Mouse (Mus musculus) midbrain, embryonic 10.5 days (tissue): ENCODE results near the gene 4930583I09Rik. TPM values are rescaled to one million over a fixed set of nuclear protein-coding genes. Genes with fewer than 3 reads are reported as not detected.

ENCODE experiments used
- DNase-seq: peaks from one replicate; pipeline ENCODE4 v3.0.0-alpha.2; 2017; ENCODE audit warnings: low spot score
- H3K27ac ChIP-seq: fragments of 300-500 bp; sonication (generic); replicated peaks from 2 replicates; pipeline ENCODE4 v1.5.1; 2016; ENCODE audit warnings: mild to moderate bottlenecking
- H3K27me3 ChIP-seq: fragments of 300-500 bp; sonication (generic); 2 replicates; pipeline ENCODE4 v1.6.1; 2016; ENCODE audit warnings: low read depth, mild to moderate bottlenecking; ENCODE audit not compliant: poor library complexity, severe bottlenecking
- H3K36me3 ChIP-seq: fragments of 300-500 bp; sonication (generic); 2 replicates; pipeline ENCODE4 v1.6.1; 2016; ENCODE audit warnings: mild to moderate bottlenecking, moderate library complexity
- H3K4me1 ChIP-seq: fragments of 300-500 bp; sonication (generic); 2 replicates; pipeline ENCODE4 v1.6.1; 2016
- H3K4me3 ChIP-seq: fragments of 300-500 bp; sonication (generic); 2 replicates; pipeline ENCODE4 v1.5.1; 2016; ENCODE audit warnings: mild to moderate bottlenecking, moderate library complexity
- H3K9me3 ChIP-seq: fragments of 300-500 bp; sonication (generic); replicated peaks from 2 replicates; pipeline ENCODE4 v1.6.1; 2016; ENCODE audit warnings: mild to moderate bottlenecking
- WGBS: fragments of 180-500 bp; shearing (Covaris S2); methylation state at CpG from one replicate; pipeline ENCODE4 v1.1.7; 2016; 5-methylcytosine and 5-hydroxymethylcytosine counted together
- polyA plus RNA-seq: library from polyadenylated mRNA; unstranded; fragments of >200 nt; fragmentation: Nextera tagmentation; extraction: Ambion mirVana; gene quantifications from 2 replicates; pipeline ENCODE4 v1.2.1, GENCODE M21; 2016

The 4930583I09Rik gene
- polyA plus RNA-seq, 1 experiment from 2014 or later: not detected

DNA sequence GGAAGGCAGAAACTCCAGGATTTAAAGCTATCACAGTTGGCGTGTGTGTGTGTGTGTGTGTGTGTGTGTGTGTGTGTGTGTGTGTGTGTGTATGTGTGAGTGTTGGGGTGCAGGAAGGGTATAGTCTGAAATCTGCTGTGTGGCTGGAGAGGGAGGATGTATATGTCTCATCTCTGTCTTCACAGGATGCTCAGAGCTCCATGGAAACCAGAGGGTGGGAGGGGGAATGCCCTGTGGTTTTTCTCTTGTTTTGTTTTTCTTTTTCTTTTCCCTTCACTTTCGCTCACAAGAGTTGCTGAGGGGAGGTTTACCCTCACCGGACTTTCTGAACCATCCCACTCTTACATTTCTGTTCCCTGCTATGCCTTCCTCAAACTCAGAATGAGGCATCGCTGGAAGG, 9.0 kb downstream of the 4930583I09Rik start:
- DNase-seq: no peak
- Histone ChIP-seq H3K9me3 (no peaks in the 10 kb centered on the region), H3K27me3 (no peaks in the 10 kb centered on the region), H3K4me1 (peaks cover 6% of the 10 kb centered on the region; the same call in 1 of the 2 replicates), H3K36me3 (no peaks in the 10 kb centered on the region), H3K4me3 (no peak overlapping the region), H3K27ac (no peak overlapping the region)
- 66% methylated on average over 4 of the region's 4 CpGs for WGBS

- Histone ChIP-seq H3K9me3 (no peaks in the 10 kb centered on the region), H3K36me3 (no peaks in the 10 kb centered on the region), H3K4me1 (peaks cover 6% of the 10 kb centered on the region; the same call in 1 of the 2 replicates), H3K27ac (no peak overlapping the region), H3K4me3 (no peak overlapping the region), H3K27me3 (no peaks in the 10 kb centered on the region)
- WGBS: 90% methylated on average over 5 of the region's 5 CpGs
- no peak for DNase-seq
Measured at GRCm38 (mm10) chr17:64822561-64822960, 13.3 kb downstream of the 4930583I09Rik start.

DNA sequence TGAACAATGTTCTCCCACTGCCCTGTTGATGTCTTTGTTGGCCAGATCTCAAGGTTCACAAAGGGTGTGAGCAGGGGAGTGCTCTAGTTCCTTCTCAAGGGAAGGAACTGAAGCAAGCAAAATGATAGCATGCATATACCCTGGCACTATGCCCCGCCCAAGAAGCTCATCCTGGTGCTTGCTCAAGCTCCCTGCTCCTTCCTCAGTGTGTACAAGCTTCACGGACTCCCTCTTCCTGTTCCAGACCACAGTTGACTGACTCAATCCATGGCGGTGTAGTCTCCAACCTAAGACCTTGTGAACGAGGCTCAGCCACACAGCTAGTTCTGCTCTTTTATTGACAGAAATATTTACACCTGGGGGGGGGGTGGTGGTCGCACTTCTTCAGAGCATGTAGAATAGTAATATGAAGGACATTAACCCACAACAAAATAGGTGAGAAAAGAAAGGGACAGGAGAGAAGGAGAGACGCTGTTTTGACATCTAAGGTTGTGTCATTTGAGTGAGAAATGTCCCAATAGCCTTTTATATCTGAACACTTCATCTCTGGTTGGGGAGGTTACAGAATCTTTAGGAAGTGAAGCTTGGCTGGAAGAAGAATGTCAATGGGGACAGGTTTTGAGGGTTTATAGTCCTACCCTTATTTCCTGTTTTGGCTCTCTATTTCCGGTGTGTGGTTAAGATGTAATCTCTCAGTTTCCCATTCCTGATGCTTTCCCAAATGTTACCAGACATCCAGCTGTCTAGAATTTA, 14.9 kb downstream of the 4930583I09Rik start:
- DNase-seq: no peak
- Histone ChIP-seq H3K27me3 (no peaks in the 10 kb centered on the region), H3K4me1 (no peaks in the 10 kb centered on the region), H3K9me3 (no peaks in the 10 kb centered on the region), H3K36me3 (no peaks in the 10 kb centered on the region), H3K27ac (no peak overlapping the region), H3K4me3 (no peak overlapping the region)
- WGBS: 88% methylated on average over 7 of the region's 7 CpGs

DNA sequence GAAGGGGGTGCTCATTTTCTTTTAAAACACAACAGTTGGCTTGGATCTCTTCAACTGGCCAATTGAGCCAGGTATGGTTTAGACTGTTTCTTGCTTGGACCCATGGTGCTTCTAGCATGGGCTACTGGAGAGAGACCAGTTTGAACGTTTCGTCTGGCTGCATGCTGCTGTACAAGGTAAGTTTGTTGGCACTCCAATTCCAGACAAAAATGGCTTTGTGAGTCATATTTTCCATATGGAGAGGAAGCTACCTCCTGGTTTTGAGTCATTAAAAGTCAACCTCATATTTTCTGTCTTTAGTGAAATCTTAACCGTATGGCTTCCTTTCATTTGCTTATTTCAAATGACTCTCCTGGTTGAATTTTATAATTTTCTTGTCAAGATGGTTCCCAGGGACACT, 19.6 kb downstream of the 4930583I09Rik start:
- no peaks in the 10 kb centered on the region for H3K36me3 ChIP-seq
- no peak overlapping the region for H3K27ac ChIP-seq
- no peaks in the 10 kb centered on the region for H3K4me1 ChIP-seq
- no peak for DNase-seq
- 97% methylated on average over 3 of the region's 3 CpGs for WGBS
- no peak overlapping the region for H3K4me3 ChIP-seq
- no peaks in the 10 kb centered on the region for H3K27me3 ChIP-seq
- no peaks in the 10 kb centered on the region for H3K9me3 ChIP-seq

DNA sequence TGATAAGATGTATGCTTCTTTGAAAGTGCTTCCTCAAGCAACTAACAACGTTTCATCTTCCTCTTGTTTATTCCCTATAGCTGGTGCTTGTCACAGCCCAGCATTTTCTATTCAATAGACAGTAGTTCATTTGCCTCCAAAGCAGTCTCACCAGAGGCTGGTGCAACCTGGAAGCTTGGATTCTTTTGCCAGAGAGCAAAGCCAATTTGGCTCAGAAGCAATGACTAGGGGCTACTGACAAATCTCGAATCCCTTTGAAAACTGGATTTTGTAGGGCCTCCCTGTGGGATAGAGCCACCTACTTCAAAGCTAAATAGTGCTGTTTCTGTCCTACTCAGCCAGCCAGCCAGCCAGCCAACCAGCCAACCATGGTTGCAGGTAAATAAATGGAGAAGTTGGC, 20.1 kb downstream of the 4930583I09Rik start:
- DNase-seq: no peak
- 76% methylated on average over 2 of the region's 2 CpGs for WGBS
- Histone ChIP-seq H3K4me3 (no peak overlapping the region), H3K4me1 (no peaks in the 10 kb centered on the region), H3K27ac (no peak overlapping the region), H3K27me3 (no peaks in the 10 kb centered on the region), H3K9me3 (no peaks in the 10 kb centered on the region), H3K36me3 (no peaks in the 10 kb centered on the region)

DNA sequence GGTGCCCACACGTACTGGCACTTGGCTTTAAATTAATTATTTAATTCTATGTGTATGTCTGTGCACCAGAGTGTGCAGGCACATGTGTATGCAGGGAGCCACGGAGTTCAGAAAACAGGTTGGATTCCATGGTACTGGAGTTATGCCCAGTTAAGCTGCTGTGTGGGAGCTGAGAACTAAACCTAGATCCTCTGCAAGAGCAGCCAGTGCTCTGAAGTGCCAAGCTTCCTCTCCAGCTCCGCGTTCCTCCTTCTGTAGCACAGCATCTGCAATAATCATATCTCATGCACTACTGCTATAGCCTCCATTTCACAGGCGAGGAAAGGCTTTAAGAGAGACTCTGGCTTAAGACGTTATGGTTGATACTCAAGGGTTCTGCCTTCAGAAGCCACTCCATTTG, 22.3 kb downstream of the 4930583I09Rik start:
- 87% methylated on average over 6 of the region's 6 CpGs for WGBS
- no peaks in the 10 kb centered on the region for H3K36me3 ChIP-seq

DNA sequence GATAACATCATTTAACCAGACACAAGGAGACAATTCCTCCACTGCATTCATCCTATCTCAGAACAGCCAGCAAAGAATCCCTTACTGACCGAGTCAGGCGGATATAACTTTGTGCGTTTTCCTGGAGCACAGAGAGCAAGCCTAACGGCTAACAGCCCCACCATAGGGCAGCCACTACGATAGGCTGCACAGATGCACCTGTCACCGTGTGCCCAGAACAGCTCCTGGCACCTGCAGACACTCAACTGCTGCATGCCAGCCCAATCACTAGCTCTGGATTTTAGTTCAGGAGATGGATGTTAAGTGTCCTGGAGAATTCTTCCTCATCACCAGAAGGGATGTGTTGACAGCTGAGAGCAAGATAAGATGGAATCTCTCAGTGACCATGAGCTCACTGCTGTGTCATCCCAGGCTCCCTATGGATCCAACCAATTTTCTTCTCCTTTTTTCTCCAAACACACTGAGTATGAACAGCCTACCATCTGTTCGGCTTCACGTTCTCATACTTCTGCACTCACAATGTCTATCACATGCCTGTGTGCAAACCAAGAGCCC, 29.8 kb downstream of the 4930583I09Rik start:
- DNase-seq: no peak
- Histone ChIP-seq H3K4me1 (peaks cover 13% of the 10 kb centered on the region; the same call in 1 of the 2 replicates), H3K27me3 (no peaks in the 10 kb centered on the region), H3K9me3 (no peaks in the 10 kb centered on the region), H3K4me3 (no peak overlapping the region), H3K27ac (no peak overlapping the region), H3K36me3 (no peaks in the 10 kb centered on the region)
- 85% methylated on average over 8 of the region's 8 CpGs for WGBS

More for the DNA sequence above, 22.3 kb downstream of the 4930583I09Rik start:
- H3K4me3 ChIP-seq: no peak overlapping the region
- H3K4me1 ChIP-seq: no peaks in the 10 kb centered on the region
- no peak for DNase-seq
- H3K27ac ChIP-seq: no peak overlapping the region
- no peaks in the 10 kb centered on the region for H3K27me3 ChIP-seq
- H3K9me3 ChIP-seq: no peaks in the 10 kb centered on the region

DNA sequence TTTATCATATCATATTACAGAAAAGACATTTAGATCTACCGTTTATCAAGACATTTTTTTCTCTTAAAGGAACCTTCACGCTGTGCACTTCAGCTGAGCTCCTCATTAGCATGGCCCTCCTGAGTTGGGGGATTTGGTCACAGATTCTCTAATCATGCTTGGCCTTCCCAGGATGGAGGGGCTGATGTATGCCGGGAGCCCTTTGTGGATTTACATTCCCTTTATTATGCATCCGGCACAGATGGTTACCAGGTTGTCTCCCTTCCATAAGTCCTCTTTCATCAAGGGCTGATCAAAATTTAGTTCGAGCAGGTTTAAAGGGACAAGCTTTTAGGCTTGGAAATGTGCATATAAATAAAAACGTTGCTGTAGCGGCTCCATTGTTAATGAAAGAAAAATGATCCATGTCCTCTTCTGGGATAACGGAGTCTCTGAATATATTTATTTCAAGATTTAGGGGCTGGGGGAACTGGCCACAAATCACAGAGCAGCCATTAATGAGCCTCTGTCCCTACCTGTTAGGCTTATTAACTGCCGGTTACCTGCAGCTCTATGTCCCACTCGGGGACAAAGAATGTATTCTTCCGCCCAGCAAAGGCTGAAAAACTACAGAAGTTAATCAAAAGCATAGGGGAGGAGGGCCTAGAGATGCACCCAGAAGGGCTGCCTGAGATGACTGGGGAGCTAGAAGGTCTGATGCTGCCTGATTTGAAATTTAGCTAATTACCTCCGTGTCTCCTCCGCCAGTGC, 31.3 kb downstream of the 4930583I09Rik start:
- Histone ChIP-seq H3K27ac (no peak overlapping the region), H3K36me3 (no peaks in the 10 kb centered on the region), H3K9me3 (no peaks in the 10 kb centered on the region), H3K4me1 (peaks cover 13% of the 10 kb centered on the region; the same call in 1 of the 2 replicates), H3K4me3 (no peak overlapping the region), H3K27me3 (no peaks in the 10 kb centered on the region)
- WGBS: 68% methylated on average over 13 of the region's 13 CpGs
- DNase-seq: no peak

DNA sequence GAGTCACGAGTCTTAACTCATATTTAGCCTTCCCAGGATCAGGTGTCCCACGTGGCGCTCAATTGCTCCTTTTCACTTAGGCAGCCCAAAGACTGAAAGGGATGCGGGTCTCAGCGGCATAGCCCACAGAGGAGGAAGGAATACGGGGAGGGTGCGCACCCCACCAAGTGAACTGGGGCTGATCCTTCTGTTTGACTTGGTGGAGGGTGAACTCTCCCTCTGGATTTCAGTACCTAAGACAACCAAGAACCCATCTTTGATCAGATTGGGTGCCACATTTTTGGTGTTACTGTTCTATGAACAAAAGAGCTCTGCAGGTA, 33.0 kb downstream of the 4930583I09Rik start:
- H3K27me3 ChIP-seq: no peaks in the 10 kb centered on the region
- no peaks in the 10 kb centered on the region for H3K36me3 ChIP-seq
- H3K4me1 ChIP-seq: peaks cover 13% of the 10 kb centered on the region; the same call in 1 of the 2 replicates
- no peak for DNase-seq
- WGBS: 62% methylated on average over 7 of the region's 7 CpGs
- H3K9me3 ChIP-seq: no peaks in the 10 kb centered on the region
- no peak overlapping the region for H3K27ac ChIP-seq
- H3K4me3 ChIP-seq: no peak overlapping the region

GRCm38 (mm10) chr17:64802168-64802955, 33.5 kb downstream of the 4930583I09Rik start:
- Histone ChIP-seq H3K36me3 (no peaks in the 10 kb centered on the region), H3K27me3 (no peaks in the 10 kb centered on the region), H3K9me3 (no peaks in the 10 kb centered on the region), H3K4me1 (peaks cover 13% of the 10 kb centered on the region; the same call in 1 of the 2 replicates), H3K4me3 (no peak overlapping the region), H3K27ac (peak overlapping the region; percentile 59)
- whole genome bisulfite sequencing: 46% methylated on average over 11 of the region's 11 CpGs
- no peak for DNase-seq

- WGBS: 90% methylated on average over 5 of the region's 5 CpGs
- no peaks in the 10 kb centered on the region for H3K9me3 ChIP-seq
- no peak for DNase-seq
- no peak overlapping the region for H3K4me3 ChIP-seq
- H3K27ac ChIP-seq: no peak overlapping the region
- no peaks in the 10 kb centered on the region for H3K36me3 ChIP-seq
- no peaks in the 10 kb centered on the region for H3K27me3 ChIP-seq
- peaks cover 6% of the 10 kb centered on the region for H3K4me1 ChIP-seq
Measured at GRCm38 (mm10) chr17:64792623-64793022, 43.2 kb downstream of the 4930583I09Rik start.

DNA sequence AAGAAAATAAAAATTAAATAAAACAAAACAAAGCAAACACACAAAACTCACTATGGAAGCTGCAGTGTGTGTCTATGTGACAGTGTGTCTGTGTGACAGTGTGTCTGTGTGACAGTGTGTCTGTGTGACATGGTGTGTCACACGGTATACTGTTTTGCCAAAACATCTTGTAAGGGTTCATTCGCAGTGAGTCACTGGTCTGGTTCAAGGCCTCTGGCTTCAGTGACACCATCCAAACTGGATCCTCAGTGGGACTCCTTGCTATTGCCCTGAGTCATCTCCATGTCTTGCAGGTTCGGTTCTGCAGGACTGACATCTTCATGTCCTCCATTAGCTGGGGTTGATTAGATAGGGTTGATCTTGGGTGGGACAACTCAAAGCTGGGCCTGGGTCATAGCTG, 43.8 kb downstream of the 4930583I09Rik start:
- no peaks in the 10 kb centered on the region for H3K27me3 ChIP-seq
- no peaks in the 10 kb centered on the region for H3K36me3 ChIP-seq
- H3K9me3 ChIP-seq: no peaks in the 10 kb centered on the region
- H3K4me1 ChIP-seq: peaks cover 6% of the 10 kb centered on the region
- no peak overlapping the region for H3K4me3 ChIP-seq
- DNase-seq: no peak
- WGBS: 91% methylated on average over 3 of the region's 3 CpGs
- H3K27ac ChIP-seq: no peak overlapping the region
